Mouse (Mus musculus): ENCODE results near the gene E4f1.

The E4f1 gene

GRCm38 (mm10) chr17:24415011-24415410 lies 55.1 kb downstream of the E4f1 start:
- no peak for DNase-seq (ENCODE audit: low spot score)

- peak; percentile 92 for DNase-seq (ENCODE audit: low spot score)
Observed at GRCm38 (mm10) chr17:24414230-24414976, 55.7 kb downstream of the E4f1 start, which contains the start of gene Rnps1. Gene Rnps1 (plus strand): TSS chr17:24414565.

DNA sequence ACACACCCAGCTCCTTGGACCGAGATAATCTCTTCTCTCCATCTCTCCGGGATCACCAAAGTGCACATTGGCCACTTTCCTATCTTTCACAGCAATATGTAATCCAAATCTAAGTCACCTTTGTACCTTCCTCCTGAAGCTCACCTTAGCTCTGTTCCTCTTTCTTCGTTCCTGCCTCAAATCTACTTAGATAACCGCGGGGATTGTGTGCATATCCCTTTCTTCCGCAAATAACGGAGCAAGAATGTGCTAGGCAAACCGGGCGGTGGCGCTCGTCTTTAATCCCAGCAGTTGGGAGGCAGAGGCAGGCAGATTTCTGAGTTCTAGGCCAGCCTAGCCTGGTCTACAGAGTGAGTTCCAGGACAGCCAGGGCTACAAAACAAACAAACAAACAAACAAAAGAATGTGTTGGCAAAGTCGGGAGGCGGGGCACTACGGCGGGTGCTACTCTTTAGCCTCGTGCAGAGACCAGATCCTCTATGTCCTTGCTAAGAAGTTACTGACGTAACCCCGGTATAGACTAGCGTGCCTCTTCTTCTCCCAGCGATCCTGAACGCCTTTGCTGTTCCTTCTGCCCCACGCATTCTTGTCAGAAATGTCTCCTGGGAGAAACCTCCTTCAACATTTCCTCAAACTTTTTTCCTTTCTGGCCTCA lies 56.4 kb downstream of the E4f1 start:
- no peak for DNase-seq (ENCODE audit: low spot score)

DNA sequence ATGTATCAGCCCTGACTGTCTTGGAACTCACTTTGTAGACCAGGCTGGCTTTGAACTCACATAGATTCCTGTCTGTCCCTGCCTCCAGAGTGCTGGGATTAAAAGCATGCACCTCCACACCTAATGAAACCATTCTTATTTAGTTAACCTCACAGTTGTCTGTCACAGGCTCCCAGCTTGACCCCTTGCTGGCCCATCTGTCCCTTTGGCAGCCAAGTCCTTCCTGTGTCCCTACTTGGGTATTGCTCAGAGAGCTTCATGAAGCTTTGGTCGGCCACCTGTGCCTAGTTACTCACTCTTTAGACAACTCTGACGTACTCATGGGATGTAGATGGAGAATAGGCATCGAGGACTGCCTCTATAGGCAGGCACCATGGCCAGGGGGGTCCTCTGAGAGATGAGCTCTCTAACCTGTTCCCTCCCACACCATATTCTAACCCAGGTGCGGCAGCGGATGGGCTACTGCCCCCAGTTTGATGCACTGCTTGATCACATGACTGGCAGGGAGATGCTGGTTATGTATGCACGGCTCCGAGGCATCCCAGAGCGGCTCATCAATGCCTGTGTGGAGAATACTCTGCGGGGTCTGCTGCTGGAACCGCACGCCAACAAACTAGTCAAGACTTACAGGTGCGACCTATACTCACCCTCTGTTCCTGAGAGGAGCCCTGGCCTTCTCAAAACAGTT lies 62.9 kb downstream of the E4f1 start:
- DNase-seq (ENCODE audit: low spot score), result no peak

DNA sequence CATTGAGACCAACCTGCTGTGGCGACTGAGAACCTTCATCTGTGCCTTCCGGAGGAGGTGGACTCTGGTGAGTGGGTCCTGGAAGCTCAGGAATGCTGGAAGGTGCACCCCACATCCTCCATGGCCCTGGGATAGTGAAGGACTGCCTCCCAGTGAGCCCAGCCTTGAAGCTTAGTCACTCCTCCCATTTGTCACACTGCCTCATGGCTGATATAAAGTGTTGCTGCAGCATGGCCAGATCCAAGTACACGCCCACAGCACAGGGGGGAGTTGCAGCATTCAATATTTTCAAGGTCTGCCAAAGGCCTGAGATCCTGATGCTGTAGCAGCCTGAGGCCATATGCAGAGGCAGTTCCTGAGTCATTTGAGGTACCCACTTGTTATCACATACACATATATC lies 67.7 kb downstream of the E4f1 start:
- DNase-seq (ENCODE audit: low spot score), result peak; percentile 73

DNA sequence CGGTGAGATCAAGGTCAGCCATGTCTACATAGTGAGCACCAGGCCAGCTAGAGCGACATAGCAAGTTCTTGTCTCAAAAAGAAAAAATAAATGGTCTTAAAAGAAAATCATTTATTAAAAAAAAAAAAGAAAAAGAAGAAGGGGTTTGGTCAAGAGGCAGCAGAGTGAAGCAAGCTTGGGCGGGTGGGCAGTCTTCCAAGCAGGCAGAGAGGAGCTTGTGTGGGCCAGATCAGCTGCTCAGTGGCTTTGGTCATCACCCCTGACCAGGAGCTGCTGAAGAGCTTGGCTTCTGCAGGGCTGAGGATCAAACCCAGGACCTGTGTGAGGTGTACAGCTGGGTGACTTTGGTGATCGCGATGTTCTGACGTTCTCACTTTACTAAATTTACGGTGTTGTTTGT lies 75.7 kb downstream of the E4f1 start:
- DNase-seq (ENCODE audit: low spot score), result no peak

Measured in ovary, adult 18-20 months (tissue).